Mouse (Mus musculus) myocyte (in vitro differentiated cells): ENCODE measurements around the gene Rps6kl1.

Experiments used
- CEBPB ChIP-seq: IDR thresholded peaks from 2 replicates; pipeline ENCODE4 v1.6.1; 2011; ENCODE audit warnings: mild to moderate bottlenecking, moderate library complexity; ENCODE audit not compliant: poor library complexity, insufficient read depth, severe bottlenecking
- E2F4 ChIP-seq: IDR thresholded peaks from one replicate; pipeline ENCODE4 v1.6.1; 2011; ENCODE audit warnings: mild to moderate bottlenecking, control low read depth, moderate library complexity; ENCODE audit not compliant: insufficient read depth
- MAX ChIP-seq: IDR thresholded peaks from one replicate; pipeline ENCODE4 v1.6.1; 2011; ENCODE audit warnings: low read depth, mild to moderate bottlenecking, control low read depth
- MYOD1 ChIP-seq, 3 experiments: IDR thresholded peaks; one replicate each; pipeline ENCODE4 v1.6.1; 2011; ENCODE audit warnings: control low read depth in 2 of 3, low read depth in 2 of 3, mild to moderate bottlenecking in 2 of 3, moderate library complexity in 1 of 3; ENCODE audit not compliant: insufficient read length in 2 of 3, control insufficient read depth in 1 of 3
- MYOG ChIP-seq, 3 experiments: IDR thresholded peaks; one replicate each; pipeline ENCODE4 v1.6.1; 2011; ENCODE audit warnings: control low read depth in 2 of 3, low read depth in 2 of 3, mild to moderate bottlenecking in 2 of 3; ENCODE audit not compliant: insufficient read length in 2 of 3, control insufficient read depth in 1 of 3, insufficient read depth in 1 of 3
- POLR2A ChIP-seq: IDR thresholded peaks from one replicate; pipeline ENCODE4 v1.6.1; 2011; ENCODE audit warnings: low read depth, mild to moderate bottlenecking, control low read depth, moderate library complexity; ENCODE audit not compliant: insufficient read length
- POLR2AphosphoS2 ChIP-seq: IDR thresholded peaks from one replicate; pipeline ENCODE4 v1.6.1; 2011; ENCODE audit warnings: low read depth, control low read depth; ENCODE audit not compliant: insufficient read length
- REST ChIP-seq: IDR thresholded peaks from one replicate; pipeline ENCODE4 v1.6.1; 2011; ENCODE audit warnings: mild to moderate bottlenecking, control low read depth, moderate library complexity; ENCODE audit not compliant: insufficient read depth, insufficient read length
- SRF ChIP-seq: IDR thresholded peaks from one replicate; pipeline ENCODE4 v1.6.1; 2011; ENCODE audit warnings: low read depth; ENCODE audit not compliant: control insufficient read depth, insufficient read length
- TCF12 ChIP-seq: IDR thresholded peaks from one replicate; pipeline ENCODE4 v1.6.1; 2011; ENCODE audit warnings: mild to moderate bottlenecking, control low read depth; ENCODE audit not compliant: poor library complexity, insufficient read depth, severe bottlenecking
- USF1 ChIP-seq: IDR thresholded peaks from one replicate; pipeline ENCODE4 v1.6.1; 2011; ENCODE audit warnings: low read depth, mild to moderate bottlenecking, control low read depth, moderate library complexity

GRCm38 (mm10) chr12:85194623-85195018 is 43.6 kb upstream of the Rps6kl1 start:
- TF ChIP-seq POLR2AphosphoS2 (no peak), TCF12 (no peak), SRF (no peak), MAX (no peak), E2F4 (no peak), MYOG (IDR thresholded peaks at IDR 0.05; ENCODE audit: control insufficient read depth in 1 of 3, insufficient read depth in 1 of 3, insufficient read length in 2 of 3, low read depth in 2 of 3) (no peak), POLR2A (no peak), MYOD1 (IDR thresholded peaks at IDR 0.05; ENCODE audit: control insufficient read depth in 1 of 3, insufficient read length in 2 of 3, low read depth in 2 of 3) (no peak), REST (no peak), USF1 (no peak), CEBPB (no peak)
